Mouse (Mus musculus) kidney, adult 2 months (tissue): ENCODE measurements at regions not wholly inside any gene's neighbourhood (a gene's known extent, or its start where the extent isn't known, plus 50 kb on each side); places are given as distances from the start of the nearest gene placed in this dataset.

Source experiments
- CTCF ChIP-seq: fragments of 200-500 bp; conservative IDR thresholded peaks from 2 replicates; pipeline ENCODE4 v1.5.1; 2011; ENCODE audit warnings: low read depth, mild to moderate bottlenecking, control low read depth, low read length, moderate library complexity, mixed read lengths; ENCODE audit not compliant: insufficient read depth, insufficient read length
- POLR2A ChIP-seq: fragments of 200-500 bp; IDR thresholded peaks from one replicate; pipeline ENCODE4 v1.6.1; 2011; ENCODE audit warnings: low read depth, low read length, control low read depth

DNA sequence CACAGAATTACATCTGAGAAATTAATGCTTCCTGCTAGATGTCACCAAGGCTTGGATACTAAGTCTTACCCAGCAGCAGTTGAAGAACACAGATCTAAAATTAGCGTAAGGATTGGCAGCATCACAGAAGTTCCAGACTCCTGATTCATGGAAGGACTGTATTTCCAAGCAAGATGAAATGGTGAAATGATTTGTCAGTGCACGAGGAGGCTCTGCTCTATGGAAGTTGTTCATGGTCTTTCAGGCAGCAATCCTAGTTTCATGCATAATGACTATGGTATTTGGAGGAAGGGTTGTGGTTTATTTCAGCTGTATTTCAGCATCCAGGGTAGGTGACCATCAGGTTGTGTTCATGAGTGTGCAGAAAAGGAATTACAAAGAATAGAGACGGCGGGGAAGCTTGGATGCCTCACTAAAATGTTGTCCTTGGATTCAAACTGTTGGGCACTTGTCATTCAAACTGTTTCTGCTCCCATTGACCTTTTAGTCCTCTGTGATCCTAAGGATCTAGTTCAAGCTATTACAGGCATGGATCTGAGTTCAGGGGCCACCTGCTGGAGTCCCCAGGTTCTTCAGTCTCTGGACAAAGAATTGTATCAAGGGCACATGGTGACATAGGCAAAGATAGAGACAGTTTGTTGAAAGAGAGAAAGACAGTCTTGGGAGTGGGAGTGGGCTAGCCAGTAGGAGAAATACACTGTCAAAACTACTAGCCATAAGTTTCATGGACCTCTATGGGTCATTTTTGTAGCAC is 1411.6 kb upstream of the A1bg start:
- TF ChIP-seq POLR2A: no peak
- no peak for TF ChIP-seq CTCF
